Mouse (Mus musculus) c-Kit-positive CD71-negative TER-119-negative erythroid progenitor cells, embryonic 14.5 days (primary cell): Measurements from ENCODE around the gene Zfp865.
A peak's percentile ranks its signal among the peaks of the same experiment; 100 is the strongest.
"Not testable (repeated sequence)": the region's sequence is repeated elsewhere in the genome, so short reads cannot be mapped to it uniquely, and the experiment has no call there.

ENCODE experiments used
- DNase-seq: peaks from one replicate; pipeline ENCODE4 v3.0.0-alpha.2; 2013; ENCODE audit warnings: low read depth

Zfp865 gene

DNA sequence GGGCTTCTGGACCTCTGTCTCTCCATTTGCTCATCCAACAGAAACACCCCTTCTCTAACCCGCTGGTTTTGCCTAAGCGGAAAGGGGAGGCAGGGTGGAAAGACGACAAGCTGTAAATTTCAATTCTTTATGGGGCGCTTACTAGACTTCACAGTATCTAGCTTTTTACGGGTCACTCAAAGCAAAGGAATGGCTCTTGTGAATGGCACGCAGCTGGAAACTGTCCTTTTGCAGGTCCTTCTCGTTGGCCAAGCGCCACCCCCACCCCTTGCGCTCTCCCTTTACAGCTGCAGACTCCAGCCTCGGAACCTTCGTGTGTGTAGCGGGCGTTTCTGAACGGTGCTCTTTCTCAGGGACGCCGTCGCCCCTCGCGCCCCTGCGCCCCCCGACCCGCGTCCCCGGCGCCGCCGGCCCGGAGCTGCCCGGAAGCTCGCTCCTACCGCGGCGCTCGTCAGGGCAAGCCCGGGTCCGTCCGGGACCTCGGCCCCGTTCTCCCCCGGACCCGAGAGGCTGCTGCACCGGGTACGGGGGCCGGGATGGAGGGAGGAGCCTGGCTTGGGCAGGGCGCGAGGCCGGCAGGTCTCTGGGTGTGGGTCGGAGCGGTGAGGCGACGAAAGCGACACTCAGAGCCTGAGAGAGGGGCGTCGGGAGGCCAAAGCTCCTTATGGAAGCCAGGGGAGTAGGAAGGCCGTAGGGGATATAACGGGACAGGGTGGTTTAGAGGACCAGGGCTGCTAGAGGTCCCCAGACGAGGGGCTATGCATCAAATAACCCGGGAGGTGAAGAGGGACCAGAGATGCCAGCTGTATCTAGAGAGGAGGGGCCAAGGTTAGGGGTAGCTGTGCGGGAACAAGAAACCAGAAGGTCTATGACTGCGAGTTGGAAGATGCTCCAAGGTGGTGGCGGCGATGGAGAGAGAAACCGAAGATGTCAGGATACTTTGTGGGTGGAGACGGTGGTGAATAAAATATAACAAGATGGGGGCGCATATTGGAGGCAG, 31.3 kb downstream of the Zfp865 start, which contains the start of gene Zfp580:
Gene Zfp580, plus strand, starts transcription at position 346 of the 1,000 bp plus-strand sequence.
- no peak for DNase-seq

DNA sequence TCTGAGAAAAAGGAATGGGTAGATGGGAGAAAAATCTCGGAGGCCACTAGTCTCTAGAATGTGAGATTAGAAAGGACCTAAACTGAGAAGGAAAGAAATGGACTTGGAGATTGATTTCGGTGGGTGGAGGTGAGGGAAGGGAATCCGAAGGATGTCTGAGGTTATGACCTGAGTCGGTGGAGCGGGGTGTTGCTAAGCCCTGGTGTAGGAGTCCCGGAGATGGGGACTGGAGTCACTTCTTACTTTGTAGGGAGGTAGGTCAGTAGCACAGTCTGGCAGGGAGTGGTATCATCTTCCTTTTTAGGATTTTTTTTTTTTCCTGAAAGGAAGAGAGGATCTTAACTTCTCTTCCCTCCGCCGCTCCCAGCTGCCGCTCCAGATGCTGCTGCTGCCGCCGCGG, 32.3 kb downstream of the Zfp865 start:
- no peak for DNase-seq

DNA sequence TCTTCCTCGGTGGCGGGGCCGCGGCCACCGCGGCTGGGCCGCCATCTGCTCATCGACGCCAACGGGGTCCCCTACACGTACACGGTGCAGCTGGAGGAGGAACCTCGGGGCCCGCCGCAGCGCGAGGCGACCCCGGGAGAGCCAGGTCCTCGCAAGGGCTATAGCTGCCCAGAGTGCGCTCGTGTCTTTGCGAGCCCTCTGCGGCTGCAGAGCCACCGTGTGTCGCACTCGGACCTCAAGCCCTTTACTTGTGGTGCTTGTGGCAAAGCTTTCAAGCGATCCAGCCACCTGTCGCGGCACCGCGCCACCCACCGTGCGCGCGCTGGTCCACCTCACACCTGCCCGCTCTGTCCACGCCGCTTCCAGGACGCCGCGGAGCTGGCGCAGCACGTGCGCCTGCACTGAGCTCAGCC, 32.8 kb downstream of the Zfp865 start:
- DNase-seq = no peak

DNA sequence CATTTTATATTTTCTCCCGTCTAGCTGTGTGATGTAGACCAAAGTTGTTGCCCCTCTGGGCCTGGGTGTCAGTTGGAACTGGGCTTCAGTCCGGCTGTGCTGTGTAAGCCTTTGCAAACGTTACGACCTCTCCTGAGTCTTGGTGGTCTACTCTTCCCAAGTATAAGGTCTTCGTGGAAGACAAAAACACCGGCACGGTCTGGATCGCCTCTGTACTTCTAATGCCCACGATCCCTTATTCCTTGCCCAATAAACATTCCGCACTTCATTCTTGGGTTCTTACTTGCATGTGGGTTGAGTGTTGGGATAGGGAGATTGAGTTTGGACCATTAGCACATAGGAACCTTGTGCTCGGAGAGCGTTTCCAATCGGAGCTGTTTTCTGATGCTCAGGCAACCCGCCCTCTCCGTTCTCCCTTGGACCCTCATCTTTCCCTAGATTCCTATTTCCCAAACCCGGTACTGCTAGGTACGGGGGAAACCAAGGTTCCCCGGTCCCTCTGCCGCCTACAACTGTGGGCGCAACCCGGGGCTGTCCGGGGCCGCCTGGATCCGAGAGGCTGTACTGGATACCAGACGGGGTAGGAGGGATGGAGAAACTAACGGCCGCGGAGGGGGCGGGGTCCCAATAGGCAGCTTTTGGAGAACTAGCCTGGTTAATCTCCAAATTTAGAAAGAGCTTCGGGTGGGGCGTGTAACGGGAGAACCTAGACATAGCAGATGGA, 33.4 kb downstream of the Zfp865 start:
- DNase-seq = no peak

DNA sequence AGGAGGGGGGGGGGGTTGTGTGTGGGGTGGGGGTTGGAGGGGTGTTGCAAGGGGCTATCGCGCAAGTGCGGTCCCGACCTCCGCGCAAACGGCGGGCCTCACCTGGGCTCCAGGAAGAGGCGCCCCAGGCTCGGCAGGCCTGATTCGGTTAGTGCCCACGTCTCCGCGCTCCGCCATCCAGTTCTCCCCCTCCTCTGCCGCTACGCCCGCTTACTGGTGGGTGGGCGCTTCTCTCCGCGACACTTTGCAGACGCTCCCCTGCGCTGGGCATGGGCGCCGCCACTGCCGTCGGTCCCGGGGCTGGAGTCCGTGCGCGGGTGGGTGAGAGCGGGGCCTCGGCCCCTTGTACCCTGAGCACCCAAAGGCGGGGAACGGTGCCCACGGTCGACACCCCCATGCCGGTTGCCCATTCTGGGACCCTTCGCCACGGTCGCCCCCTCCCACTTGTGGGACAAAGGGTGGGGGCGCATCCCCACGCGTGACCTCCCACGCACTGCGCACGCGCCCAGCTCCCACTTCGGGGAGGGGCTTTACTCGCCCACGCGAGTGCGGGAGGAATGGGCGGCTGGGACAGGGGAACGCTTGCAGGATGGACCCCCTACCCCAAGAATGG, 36.6 kb downstream of the Zfp865 start:
- DNase-seq = no peak

DNA sequence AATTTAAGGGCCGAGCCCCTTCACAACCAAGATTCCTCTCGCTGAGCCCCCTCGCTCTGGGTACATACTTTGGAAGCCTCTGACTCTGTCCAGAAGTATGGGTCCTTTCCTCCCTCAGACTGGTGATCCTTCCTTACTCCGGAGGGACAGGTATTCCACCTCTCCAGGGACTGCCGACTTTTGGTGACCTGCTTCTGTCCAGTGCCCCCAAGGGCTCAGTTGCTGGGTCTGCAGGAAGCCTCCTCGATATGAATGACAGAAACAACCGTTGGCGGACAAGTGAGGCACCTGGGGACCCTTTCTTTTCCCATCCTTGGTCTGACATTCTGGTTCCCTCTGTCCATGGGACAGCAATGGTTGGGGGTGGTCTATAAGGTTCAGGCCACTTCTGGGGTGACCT, 37.2 kb downstream of the Zfp865 start:
- DNase-seq = no peak

DNA sequence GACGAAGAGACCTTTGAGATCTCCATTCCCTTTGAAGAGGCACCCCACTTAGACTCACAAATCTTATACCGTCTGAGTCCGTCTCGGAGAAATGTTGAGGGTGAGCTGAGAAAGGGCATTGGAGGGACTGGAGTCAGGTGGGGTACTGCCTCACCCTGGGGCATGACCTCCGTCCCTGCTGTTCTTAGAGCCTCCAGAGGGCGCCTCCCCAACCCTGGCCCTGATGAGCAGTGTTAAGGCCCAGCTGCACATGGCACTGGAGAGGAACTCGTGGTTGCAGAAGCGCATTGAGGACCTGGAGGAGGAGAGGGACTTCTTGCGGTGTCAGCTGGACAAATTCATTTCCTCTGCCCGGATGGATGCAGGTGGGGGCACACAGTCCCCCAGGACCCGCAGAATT, 37.6 kb downstream of the Zfp865 start:
- DNase-seq = no peak

DNA sequence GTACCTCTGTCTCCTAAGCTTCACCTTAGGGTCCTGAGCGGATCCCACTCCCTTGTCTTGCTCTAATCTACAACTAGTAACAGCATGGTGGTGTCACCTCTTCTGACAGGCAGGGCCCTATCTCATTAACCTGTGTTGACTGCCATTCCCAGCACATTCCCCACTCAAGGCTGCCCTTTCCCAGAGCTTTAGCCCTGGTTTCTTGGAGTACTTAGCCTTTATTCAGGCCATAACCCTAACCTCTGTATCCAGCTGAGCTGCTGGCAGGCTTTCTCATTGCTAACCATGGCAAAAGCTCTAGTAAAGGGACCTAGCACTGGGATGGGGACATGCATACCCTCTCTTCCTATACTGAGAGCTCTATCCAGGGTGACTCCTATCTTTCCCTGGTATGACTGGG, 38.5 kb downstream of the Zfp865 start:
- DNase-seq = no peak

DNA sequence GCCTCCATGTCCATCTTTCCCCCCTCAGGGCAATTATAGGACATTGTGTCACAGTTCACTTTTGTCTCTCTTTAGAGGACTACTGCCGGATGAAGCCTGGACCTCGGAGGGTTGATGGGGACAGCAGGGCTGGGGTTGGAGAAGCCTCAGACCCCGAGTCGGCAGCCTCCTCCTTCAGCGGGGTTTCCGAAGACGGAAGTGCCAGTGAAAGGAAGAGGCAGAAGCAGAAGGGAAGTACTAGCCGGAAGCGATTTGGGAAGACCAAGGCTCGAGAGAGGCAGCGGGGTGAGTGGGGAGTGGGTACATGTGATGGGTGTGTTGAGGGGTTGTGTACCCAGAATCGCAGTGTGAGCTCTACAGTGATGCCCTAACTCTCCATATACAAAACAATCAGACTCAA, 39.2 kb downstream of the Zfp865 start:
- DNase-seq = no peak

DNA sequence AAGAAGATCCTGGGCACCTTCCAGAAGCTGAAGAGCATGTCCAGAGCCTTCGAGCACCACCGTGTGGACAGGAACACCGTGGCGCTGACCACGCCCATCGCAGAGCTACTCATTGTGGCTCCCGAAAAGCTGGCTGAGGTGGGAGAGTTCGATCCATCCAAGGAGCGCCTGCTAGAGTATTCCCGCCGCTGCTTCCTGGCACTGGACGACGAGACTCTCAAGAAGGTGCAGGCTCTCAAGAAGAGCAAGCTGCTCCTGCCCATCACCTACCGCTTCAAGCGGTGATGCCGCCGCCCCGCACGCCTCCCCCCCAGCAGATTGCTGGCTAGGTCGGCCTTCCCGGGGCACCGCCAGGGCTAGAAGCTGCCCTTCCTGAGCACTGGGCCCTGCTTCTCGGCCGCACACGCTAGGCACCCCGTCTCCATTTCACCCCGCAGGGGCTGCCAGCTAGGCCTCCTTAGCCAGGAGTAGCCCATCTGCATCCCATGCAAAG, 40.1 kb downstream of the Zfp865 start:
- peak; percentile 61 for DNase-seq

DNA sequence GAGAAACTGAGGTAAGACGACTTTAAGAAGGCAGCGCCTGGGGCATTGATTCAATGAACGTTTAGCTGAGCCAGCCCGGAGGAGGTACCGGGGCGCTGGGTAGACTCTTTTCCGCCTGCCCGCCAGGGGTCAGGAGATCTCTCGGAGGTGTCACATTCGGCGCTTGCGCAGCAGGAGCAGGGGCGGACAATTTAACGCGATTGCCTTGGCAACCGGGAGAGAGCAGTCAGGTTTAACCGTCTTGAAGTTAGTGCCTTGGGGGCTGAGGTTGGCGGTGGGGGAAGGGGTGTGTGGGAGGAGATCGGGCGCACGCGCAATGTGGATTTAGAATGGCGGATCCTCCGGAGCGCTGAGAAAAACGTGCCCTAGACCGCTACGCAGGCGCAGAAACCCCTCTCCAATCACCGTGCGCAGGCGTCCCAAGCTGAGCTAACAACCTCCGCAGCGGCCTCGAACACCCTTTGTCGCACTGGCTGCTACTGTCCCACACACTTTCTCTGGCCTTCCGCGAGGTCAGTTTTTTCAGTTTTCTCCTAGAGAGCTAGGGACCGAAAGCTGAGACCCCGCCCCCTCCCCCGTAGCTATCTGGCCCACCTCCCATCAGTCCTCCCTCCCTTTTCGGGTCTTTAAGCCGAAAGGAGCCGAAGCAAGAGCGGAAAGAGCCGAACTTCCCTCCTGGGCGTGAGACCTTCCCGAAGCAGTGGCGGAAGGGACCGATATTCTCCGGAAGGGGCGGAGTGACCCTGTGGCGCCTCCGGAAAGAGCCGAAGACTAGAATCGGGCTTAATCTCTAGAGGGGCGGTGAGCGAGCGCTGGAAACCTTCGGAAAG, 41.0 kb downstream of the Zfp865 start:
- peak; percentile 95 for DNase-seq

DNA sequence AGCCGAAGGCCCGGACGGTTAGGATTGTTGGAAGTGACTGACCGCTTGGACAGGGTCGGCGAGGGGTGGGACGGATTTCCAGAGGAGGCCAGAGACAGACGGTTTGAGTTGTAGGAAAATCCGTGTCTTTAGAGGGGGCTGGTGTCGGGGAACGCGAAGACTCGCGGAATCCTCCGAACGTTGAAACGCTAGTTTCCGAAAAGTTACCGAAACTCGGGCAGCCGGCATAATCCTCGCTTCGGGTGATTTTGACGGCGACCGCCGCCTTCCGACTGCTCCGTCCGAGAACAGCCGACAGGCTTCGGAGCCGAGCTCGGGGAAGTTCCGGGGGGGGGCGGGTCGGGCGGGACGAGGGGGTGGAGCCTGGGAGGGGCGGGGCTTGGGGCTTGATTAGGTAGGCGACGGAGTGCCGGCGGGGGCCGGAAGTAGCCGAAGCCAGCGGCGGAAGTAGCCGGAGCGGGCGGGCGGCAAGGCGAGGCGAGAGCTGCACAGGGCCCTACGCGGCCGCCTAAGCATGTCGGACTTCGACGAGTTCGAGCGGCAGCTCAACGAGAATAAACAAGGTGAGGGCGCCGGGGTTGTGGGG, 41.7 kb downstream of the Zfp865 start, which contains the start of gene U2af2:
Gene U2af2, plus strand, starts transcription at position 370 of the 586 bp plus-strand sequence.
- peak; percentile 62 for DNase-seq

DNA sequence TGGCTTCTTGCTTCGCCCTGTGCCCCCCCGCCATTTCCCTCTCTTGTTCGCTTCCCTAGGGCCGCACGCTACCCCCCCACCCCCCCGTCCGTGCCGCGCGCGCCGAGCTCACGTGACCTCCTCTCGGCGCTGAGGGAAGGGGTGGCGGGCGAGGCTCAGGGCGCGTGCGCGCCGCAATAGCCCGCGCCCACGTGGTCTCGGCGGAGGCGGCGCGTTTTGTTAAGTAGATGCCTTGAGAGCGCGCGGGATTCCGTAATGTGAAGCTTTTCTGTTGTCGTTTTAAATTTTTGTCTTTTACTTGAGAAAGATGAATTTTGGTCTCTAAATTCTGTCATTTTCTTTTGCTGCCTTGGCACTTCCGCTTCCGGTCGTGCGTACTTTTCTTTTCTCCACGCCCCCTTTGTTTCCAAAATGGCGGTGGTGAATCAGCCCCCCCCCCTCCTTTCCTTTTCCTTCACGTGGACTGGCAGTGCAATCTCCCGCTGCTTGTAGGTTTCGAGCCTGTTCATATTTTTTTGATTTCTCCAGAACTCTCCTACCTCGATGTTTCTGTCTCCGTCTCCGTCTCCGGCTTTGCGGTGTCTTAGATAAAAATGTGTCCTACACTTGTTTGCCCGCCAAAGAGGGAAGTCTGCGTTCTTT, 42.3 kb downstream of the Zfp865 start:
- DNase-seq = peak; percentile 81

DNA sequence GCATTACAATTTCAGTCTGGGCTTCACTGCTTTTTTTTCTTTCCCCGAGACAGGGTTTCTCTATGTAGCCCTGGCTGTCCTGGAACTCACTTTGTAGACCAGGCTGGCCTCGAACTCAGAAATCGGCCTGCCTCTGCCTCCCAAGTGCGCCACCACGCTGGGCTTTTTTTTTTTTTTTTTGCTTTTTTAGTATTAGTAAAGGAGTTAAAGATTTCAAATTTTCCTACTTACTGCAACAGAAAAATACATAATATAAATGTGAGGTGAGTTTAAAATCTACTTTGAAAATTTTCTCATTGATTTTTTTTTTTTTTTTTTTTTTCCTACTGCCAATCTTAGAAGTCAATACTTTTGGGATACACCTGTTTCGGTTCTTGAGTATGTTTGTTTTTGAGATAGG, 44.7 kb downstream of the Zfp865 start:
- DNase-seq = no peak

DNA sequence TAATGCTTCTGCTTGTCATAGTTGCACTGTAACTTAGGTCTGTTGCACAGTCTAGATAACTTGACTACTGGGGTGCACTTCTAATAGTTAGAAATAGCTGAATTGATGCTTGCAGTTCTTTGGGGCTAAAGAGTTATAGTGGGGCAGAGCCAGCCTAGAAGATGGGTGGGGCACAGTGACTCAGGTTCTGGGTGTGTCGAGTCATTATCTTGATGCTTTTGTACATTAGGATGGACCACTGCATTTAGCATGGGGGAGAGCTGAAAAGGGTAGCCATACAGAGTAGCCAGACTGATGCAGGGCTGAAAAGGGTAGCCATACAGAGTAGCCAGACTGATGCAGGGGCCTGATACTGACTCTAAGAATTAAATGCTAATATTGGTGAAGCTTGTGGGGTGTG, 53.4 kb downstream of the Zfp865 start:
- DNase-seq = no peak

DNA sequence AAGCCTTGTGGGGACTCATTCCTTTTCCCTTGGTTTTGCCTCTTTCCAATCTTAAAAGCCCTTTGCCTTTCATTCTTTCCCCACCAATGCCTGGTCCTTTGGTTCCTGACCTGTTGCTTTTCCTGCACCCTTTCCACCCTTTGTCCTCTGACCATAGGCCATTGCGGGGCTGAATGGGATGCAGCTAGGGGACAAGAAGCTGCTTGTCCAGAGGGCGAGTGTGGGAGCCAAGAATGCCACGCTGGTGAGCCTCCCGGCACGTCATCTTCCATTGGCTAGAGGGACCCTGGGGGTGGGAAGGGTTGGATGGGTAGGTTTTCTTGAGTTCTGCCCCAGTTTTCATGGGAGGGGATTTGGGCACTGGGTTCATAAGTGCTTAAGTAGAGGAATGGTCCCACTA, 54.8 kb downstream of the Zfp865 start:
- DNase-seq = no peak

DNA sequence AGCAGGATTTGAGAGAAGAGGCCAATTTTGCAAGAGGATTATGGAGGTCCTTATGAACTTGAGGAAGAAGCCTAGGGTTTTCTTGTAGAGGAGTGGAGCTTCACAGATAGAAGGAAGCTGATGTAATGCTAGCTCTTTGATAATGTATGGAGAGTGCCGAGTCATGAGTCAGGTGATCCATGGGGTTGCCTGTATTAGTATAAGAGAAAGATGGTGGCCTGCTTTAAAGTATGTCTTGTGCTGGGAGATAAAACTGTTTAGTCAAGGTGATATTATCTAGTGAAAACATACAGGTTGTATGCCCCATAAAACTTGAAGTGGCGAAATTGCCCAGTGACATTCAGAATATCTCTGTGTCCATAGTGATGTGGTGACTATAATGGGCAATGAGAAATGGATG, 56.8 kb downstream of the Zfp865 start:
- DNase-seq = no peak

DNA sequence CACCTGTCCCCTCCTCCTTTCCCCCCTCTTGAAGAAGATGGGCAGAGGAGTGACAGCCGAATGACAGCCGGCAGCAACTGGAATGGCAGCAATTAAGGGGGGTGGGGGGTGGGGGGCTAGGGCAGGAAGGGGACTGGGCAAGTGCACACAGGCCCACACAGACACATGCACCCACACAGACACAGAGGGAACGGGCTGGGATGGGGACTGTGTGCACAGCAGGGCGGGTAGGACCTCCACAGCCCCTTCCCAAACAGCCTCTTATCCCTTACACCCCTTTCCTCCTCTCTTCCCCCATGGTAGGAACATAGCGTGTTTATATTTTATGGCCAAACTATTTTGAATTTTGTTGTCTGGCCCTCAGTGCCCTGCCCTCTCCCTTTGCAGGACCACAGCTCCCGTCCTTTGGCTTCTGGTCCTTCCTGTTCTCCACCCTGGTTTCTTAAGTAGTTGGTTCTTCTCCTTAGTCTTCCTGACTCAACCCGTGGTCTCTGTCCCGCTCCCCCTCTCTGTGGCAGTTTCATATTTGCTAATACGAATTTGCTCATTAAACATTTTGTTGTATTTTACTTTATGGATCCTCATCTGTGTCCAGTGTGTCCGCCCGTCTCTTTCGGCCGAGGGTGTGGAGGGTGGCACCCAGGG, 59.3 kb downstream of the Zfp865 start:
- DNase-seq = not testable (repeated sequence)

DNA sequence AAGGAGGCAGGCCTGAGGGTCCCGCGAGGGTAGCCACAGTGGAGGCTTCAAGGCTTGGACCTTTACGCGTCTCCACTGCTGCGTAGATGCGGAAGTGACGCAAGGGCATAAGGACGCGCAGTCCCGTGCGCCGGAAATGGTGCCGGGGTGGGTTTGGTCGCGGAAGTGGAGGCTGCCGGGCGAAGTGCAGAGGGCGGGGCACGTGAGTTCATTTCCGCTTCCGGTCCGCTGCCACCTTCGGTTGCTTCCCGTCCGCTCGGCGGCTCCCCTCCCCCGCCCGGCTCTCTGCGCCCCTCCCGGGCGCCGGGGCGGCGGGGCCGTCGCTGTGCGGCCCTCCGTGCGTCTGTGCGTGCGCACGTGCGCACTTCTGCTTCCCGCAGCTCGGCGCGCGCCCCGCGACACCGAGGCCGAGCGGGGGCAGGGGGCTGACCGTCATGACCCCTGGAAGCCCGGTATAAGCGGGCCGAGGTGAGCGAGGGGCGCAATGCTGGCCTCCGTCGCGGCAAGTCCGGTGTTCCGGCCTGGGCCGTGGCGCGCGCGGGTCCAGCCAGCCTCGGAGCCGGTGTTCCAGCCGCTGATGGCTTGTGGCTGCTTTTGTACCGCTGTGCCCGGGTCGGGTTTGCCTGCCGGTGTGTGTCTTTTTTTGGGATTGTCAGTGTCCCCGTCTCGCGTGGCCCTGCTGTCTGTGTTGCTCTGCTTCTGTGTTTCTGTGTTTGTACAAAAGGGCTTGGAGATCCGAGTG, 60.0 kb downstream of the Zfp865 start, which contains the start of gene Epn1:
Gene Epn1, plus strand, starts transcription at position 226 of the 742 bp plus-strand sequence.
- peak; percentile 91 for DNase-seq
